Mouse (Mus musculus): ENCODE results near the gene Mdh1. TPM values are rescaled to one million over a fixed set of nuclear protein-coding genes. Genes with fewer than 3 reads are reported as not detected.
"Not testable (repeated sequence)": the region's sequence is repeated elsewhere in the genome, so short reads cannot be mapped to it uniquely, and the experiment has no call there.

The Mdh1 gene
- polyA plus RNA-seq, 1 experiment from 2014 or later: 427 TPM

- no peaks in the 10 kb centered on the region for H3K27me3 ChIP-seq (ENCODE audit: low read depth, poor library complexity, severe bottlenecking)
- no peaks in the 10 kb centered on the region for H3K36me3 ChIP-seq
- H3K9me3 ChIP-seq (replicated peaks): no peaks in the 10 kb centered on the region
- no peak for DNase-seq (ENCODE audit: low spot score)
- no peak overlapping the region for H3K4me3 ChIP-seq
- H3K4me1 ChIP-seq: no peaks in the 10 kb centered on the region
- WGBS: 84% methylated on average over 2 of the region's 2 CpGs
- H3K27ac ChIP-seq (replicated peaks): no peak overlapping the region
Measured at GRCm38 (mm10) chr11:21540072-21540471, 32.1 kb downstream of the Mdh1 start.

- not testable (repeated sequence) for H3K4me3 ChIP-seq; H3K4me1 ChIP-seq; DNase-seq (ENCODE audit: low spot score); H3K36me3 ChIP-seq; H3K27me3 ChIP-seq (ENCODE audit: low read depth, poor library complexity, severe bottlenecking); H3K9me3 ChIP-seq (replicated peaks); H3K27ac ChIP-seq (replicated peaks)
- 88% methylated on average over 2 of the region's 2 CpGs for WGBS
Measured at GRCm38 (mm10) chr11:21530856-21531255, 41.3 kb downstream of the Mdh1 start.

- WGBS: 70% methylated on average over 2 of the region's 2 CpGs
- H3K9me3 ChIP-seq (replicated peaks): no peaks in the 10 kb centered on the region
- H3K4me1 ChIP-seq: no peaks in the 10 kb centered on the region
- no peak overlapping the region for H3K27ac ChIP-seq (replicated peaks)
- H3K36me3 ChIP-seq: no peaks in the 10 kb centered on the region
- H3K4me3 ChIP-seq: no peak overlapping the region
- H3K27me3 ChIP-seq (ENCODE audit: low read depth, poor library complexity, severe bottlenecking): no peaks in the 10 kb centered on the region
- DNase-seq (ENCODE audit: low spot score): no peak
Measured at GRCm38 (mm10) chr11:21528676-21529394, 43.3 kb downstream of the Mdh1 start.

- H3K4me1 ChIP-seq: no peaks in the 10 kb centered on the region
- WGBS: 91% methylated on average over 9 of the region's 9 CpGs
Measured at GRCm38 (mm10) chr11:21517726-21518125, 54.4 kb downstream of the Mdh1 start.

GRCm38 (mm10) chr11:21516396-21516795 is 55.8 kb downstream of the Mdh1 start:
- not testable (repeated sequence) for DNase-seq (ENCODE audit: low spot score); H3K4me1 ChIP-seq; H3K9me3 ChIP-seq (replicated peaks); H3K27ac ChIP-seq (replicated peaks); H3K27me3 ChIP-seq (ENCODE audit: low read depth, poor library complexity, severe bottlenecking); H3K36me3 ChIP-seq; H3K4me3 ChIP-seq
- WGBS: 93% methylated on average over 1 of the region's 1 CpGs

More at GRCm38 (mm10) chr11:21517726-21518125, 54.4 kb downstream of the Mdh1 start:
- H3K36me3 ChIP-seq: no peaks in the 10 kb centered on the region
- H3K27ac ChIP-seq (replicated peaks): no peak overlapping the region
- DNase-seq (ENCODE audit: low spot score): no peak
- no peaks in the 10 kb centered on the region for H3K27me3 ChIP-seq (ENCODE audit: low read depth, poor library complexity, severe bottlenecking)
- no peaks in the 10 kb centered on the region for H3K9me3 ChIP-seq (replicated peaks)
- no peak overlapping the region for H3K4me3 ChIP-seq

GRCm38 (mm10) chr11:21510577-21510976 is 61.6 kb downstream of the Mdh1 start:
- H3K4me3 ChIP-seq; H3K27ac ChIP-seq (replicated peaks); DNase-seq (ENCODE audit: low spot score); H3K9me3 ChIP-seq (replicated peaks); H3K36me3 ChIP-seq; H3K27me3 ChIP-seq (ENCODE audit: low read depth, poor library complexity, severe bottlenecking); H3K4me1 ChIP-seq: not testable (repeated sequence)
- 87% methylated on average over 1 of the region's 1 CpGs for WGBS

- H3K27ac ChIP-seq (replicated peaks); H3K36me3 ChIP-seq; H3K4me3 ChIP-seq; H3K27me3 ChIP-seq (ENCODE audit: low read depth, poor library complexity, severe bottlenecking); H3K9me3 ChIP-seq (replicated peaks); DNase-seq (ENCODE audit: low spot score); H3K4me1 ChIP-seq: not testable (repeated sequence)
- 74% methylated on average over 1 of the region's 1 CpGs for WGBS
Measured at GRCm38 (mm10) chr11:21508713-21509112, 63.5 kb downstream of the Mdh1 start.

GRCm38 (mm10) chr11:21507073-21507472 is 65.1 kb downstream of the Mdh1 start:
- 91% methylated on average over 5 of the region's 5 CpGs for WGBS
- H3K36me3 ChIP-seq; DNase-seq (ENCODE audit: low spot score); H3K9me3 ChIP-seq (replicated peaks); H3K27ac ChIP-seq (replicated peaks); H3K27me3 ChIP-seq (ENCODE audit: low read depth, poor library complexity, severe bottlenecking); H3K4me1 ChIP-seq; H3K4me3 ChIP-seq: not testable (repeated sequence)

Small RNA genes within 50 kb of the gene (microRNA-seq; reads per million reads assigned to microRNA genes)
- not detected for gene Gm22990

Other genes with a start within 250 kb of the Mdh1 start
- 54.6 and 61.5 TPM in 2 replicates for gene Ugp2, start 201.2 kb downstream of the Mdh1 start, polyA plus RNA-seq (2016; fragmentation: Nextera tagmentation; extraction: Ambion mirVana)
- gene Wdpcp, start 132 bp downstream of the Mdh1 start, polyA plus RNA-seq (2016; fragmentation: Nextera tagmentation; extraction: Ambion mirVana): 11.9 and 13.2 TPM in 2 replicates

All from midbrain, embryonic 10.5 days (tissue).